Mouse (Mus musculus) ES-E14 (cell line): ENCODE measurements around the gene Gm7903.
"Not testable (repeated sequence)": the region's sequence is repeated elsewhere in the genome, so short reads cannot be mapped to it uniquely, and the experiment has no call there.

Source experiments
- CHD2 ChIP-seq: IDR thresholded peaks from 2 replicates; pipeline ENCODE4 v1.6.1; 2014; ENCODE audit warnings: mild to moderate bottlenecking, low read depth, low read length, inconsistent platforms
- HCFC1 ChIP-seq: IDR thresholded peaks from 2 replicates; pipeline ENCODE4 v1.6.1; 2012; ENCODE audit warnings: low read length, inconsistent platforms, borderline replicate concordance; ENCODE audit not compliant: insufficient read depth
- MAFK ChIP-seq: IDR thresholded peaks from 2 replicates; pipeline ENCODE4 v1.6.1; 2014; ENCODE audit warnings: mild to moderate bottlenecking, low read depth, low read length, inconsistent platforms; ENCODE audit not compliant: insufficient read depth
- ZC3H11A ChIP-seq: IDR thresholded peaks from 2 replicates; pipeline ENCODE4 v1.6.1; 2012; ENCODE audit warnings: low read depth, mild to moderate bottlenecking, inconsistent platforms, low read length, borderline replicate concordance
- ZNF384 ChIP-seq: IDR thresholded peaks from 2 replicates; pipeline ENCODE4 v1.6.1; 2012; ENCODE audit warnings: low read depth, low read length, inconsistent platforms

GRCm38 (mm10) chrX:135403578-135403977, 30.1 kb upstream of the Gm7903 start:
- TF ChIP-seq HCFC1, MAFK, ZNF384, ZC3H11A, CHD2: not testable (repeated sequence)
